Mouse (Mus musculus): Measurements from ENCODE around the gene Alkbh6.

The Alkbh6 gene

DNA sequence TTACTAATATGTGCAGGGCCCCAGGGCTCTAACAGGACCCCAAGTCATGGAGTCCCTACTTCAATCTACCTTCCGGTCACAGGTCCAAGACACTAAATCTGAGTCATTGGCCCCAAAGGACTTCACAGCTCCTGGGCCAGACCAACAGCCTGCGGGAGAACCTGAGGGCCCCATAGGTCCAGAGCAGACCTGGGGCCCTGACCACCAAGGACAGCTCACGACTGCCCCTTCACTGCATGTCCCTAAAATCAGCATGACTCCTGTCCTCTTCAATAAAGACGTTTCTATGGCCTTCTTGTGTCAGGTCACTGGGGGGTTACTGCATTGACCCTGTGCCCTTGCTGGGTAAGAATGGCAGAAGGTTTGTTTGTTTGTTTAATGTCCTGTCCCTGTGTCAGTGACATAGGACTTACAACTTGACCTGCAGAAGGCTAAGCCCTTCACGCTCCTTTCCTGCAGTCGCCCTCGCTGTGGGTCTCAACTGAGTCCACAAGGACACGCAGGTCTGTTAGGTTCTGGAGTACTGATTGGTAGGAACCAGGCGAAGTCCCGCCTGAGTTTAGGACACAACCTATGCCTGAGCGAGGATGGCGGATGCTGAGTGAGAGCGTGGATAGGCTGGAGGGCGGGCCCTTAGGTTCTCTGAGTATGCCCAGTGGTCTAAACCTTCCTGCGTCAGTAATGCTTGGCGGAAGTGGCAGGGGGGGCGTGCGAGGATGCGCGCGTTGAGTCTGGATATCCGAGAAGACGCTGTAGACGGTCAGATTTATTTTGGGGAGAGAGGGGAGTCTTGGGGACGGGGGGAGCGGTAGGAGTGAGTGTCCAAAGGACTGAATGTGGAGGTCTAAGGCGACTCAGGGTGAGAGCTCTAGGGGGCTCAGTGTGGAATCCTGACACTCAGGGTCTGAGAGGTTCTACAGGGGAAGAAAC is at the start of gene Alkbh6:
Gene Alkbh6 (plus strand): TSS at position 642 of the 930 bp plus-strand sequence.
- peak; percentile 96 for DNase-seq (ENCODE audit: low spot score)

GRCm38 (mm10) chr7:30265041-30265440 is 43.5 kb upstream of the Alkbh6 start:
- DNase-seq (ENCODE audit: low spot score) = no peak

GRCm38 (mm10) chr7:30265531-30265930 is 43.0 kb upstream of the Alkbh6 start:
- DNase-seq (ENCODE audit: low spot score) = no peak

- DNase-seq (ENCODE audit: low spot score) = no peak
Observed at GRCm38 (mm10) chr7:30265935-30266334, 42.6 kb upstream of the Alkbh6 start.

DNA sequence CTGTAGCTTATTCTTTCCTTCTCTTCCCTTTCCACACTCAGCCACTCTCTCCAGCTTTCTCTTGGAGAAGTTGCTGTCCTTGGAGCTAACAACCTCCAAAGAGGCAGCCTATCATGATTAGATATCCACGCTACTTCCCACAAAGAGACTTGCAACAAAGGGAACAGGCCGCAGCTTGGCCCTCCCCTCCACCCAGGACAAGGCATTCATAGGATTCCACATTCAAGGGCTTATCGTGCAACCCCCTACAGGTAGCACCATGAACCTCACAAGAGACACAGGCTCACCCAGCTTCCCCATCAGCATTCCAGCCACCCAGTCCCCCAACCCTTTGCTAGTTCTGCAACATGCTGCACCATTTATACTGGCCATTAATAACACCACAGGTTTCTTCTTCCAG is 41.7 kb upstream of the Alkbh6 start:
- no peak for DNase-seq (ENCODE audit: low spot score)

GRCm38 (mm10) chr7:30269641-30270040 is 38.9 kb upstream of the Alkbh6 start:
- no peak for DNase-seq (ENCODE audit: low spot score)

DNA sequence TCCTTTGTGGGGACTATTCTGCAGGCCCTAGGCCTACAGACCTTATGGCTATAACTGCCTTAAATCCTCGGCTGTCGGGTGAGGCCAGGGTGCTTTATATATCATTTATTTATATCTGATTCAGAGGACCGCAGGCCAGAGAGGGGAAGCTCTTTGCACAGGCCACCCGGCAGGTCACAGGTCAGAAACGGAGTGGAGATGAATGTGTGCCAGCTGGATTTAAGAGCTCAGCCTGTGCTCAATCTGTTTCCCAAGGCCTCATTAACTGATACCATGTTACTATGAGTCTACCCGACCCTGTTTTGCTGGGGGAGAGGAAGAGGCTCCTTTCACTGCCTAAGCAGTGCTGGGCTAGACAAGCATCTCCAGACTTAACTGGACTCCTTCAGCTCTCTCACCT is 34.1 kb upstream of the Alkbh6 start:
- DNase-seq (ENCODE audit: low spot score) = no peak

- no peak for DNase-seq (ENCODE audit: low spot score)
Observed at GRCm38 (mm10) chr7:30278911-30279310, 29.6 kb upstream of the Alkbh6 start.

DNA sequence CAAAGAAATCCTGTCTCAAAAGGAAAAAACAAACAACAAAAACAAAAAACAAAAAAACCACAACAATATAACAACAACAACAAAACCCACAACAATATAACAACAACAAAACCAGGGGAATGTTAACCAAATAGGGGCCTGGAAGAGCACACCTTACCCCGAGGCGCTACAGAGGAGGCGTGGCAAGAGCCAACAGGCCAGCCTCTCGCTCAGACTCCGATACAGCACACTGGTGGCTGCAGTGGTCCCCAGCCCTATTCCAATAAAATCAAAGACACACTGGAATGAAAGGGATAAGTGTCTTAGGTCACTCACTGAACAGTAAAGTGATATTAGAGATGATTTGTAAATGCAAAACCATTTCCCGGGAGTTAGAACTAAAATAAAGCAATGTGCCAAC is 29.0 kb upstream of the Alkbh6 start:
- no peak for DNase-seq (ENCODE audit: low spot score)

DNA sequence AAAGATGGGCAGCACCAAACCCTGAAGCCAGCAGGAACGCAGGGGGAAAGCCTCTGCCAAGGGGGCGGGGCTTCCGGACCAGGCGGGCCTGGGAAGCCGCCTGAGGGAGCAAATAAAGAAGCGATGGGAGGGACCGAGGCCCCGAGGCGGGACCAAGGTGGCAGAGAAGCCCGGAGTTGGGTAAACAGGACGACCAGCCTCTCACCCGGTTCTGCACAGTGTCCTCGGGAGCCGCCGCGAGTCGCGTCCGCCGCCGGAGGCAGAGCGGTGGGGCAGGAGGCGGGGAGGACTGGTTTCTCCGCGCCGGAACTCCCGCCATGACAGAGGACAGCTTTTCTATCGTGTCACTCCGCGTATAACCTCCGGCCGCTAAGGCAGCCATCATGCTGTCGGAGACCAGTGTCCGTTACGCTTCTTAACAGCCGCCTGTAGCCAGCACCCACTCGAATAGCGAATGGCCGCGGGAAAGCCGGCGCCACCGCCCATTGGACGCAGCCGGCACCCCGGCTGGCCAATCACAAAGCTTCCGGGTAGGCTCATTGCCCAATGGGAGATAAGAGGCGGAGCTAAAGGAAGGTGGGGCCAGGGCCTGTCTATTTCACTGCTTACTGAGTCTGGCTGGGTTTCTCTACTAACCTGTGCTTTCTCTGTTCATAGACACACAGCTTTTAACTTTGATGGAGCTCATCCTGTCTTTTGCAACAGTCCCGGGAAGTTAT is 28.4 kb upstream of the Alkbh6 start, which contains the start of the genes Thap8 and Wdr62:
Gene Thap8 (plus strand): TSS at position 144 of the 719 bp plus-strand sequence.
Gene Wdr62 (minus strand): TSS at position 469 of the 719 bp plus-strand sequence.
- peak; percentile 91 for DNase-seq (ENCODE audit: low spot score)

DNA sequence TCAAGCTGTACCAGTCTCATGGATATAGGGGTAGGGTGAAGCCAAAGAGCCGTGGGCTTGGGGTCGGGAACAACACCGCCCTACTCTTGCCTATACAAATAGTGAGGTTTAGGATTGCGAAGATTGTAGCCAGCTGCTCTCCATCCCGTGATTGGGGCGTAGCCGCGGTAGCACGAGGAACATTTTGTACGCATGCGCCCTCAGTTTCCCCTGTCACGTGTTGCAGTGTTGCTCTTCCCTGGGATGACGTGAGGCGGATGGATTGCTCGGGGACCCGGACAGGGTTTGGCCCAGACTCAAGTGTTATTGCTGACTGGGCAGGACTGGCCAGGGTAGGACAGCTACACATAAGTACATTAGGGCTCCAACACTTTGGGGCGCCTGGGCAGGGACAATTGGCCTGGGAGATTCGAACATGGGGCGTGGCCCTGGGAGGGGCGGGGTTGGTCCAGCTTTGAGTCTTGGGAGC is 27.8 kb upstream of the Alkbh6 start:
- DNase-seq (ENCODE audit: low spot score) = peak; percentile 84

DNA sequence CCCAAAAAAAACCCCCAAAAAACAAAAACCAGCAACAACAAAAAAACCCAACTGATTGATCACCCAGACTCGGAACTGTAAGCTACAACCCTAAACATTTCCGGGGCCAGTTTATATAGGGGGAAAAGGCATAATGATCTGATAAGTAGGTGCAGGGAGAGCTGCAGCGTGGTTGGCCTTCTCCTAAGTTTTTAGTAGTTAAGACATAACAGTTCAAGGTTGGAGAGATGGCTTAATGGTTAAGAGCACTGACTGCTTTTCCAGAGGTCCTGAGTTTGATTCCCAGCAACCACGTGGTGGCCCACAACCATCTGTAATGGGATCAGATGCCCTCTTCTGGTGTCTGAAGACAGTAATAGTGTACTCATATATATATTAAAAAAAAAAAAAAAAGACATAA is 27.0 kb upstream of the Alkbh6 start:
- DNase-seq (ENCODE audit: low spot score) = no peak

- no peak for DNase-seq (ENCODE audit: low spot score)
Observed at GRCm38 (mm10) chr7:30282740-30283139, 25.8 kb upstream of the Alkbh6 start.

GRCm38 (mm10) chr7:30286701-30287410 is 21.7 kb upstream of the Alkbh6 start:
- no peak for DNase-seq (ENCODE audit: low spot score)

- no peak for DNase-seq (ENCODE audit: low spot score)
Observed at GRCm38 (mm10) chr7:30288046-30288445, 20.5 kb upstream of the Alkbh6 start.

GRCm38 (mm10) chr7:30289071-30289713 is 19.3 kb upstream of the Alkbh6 start:
- DNase-seq (ENCODE audit: low spot score) = no peak

DNA sequence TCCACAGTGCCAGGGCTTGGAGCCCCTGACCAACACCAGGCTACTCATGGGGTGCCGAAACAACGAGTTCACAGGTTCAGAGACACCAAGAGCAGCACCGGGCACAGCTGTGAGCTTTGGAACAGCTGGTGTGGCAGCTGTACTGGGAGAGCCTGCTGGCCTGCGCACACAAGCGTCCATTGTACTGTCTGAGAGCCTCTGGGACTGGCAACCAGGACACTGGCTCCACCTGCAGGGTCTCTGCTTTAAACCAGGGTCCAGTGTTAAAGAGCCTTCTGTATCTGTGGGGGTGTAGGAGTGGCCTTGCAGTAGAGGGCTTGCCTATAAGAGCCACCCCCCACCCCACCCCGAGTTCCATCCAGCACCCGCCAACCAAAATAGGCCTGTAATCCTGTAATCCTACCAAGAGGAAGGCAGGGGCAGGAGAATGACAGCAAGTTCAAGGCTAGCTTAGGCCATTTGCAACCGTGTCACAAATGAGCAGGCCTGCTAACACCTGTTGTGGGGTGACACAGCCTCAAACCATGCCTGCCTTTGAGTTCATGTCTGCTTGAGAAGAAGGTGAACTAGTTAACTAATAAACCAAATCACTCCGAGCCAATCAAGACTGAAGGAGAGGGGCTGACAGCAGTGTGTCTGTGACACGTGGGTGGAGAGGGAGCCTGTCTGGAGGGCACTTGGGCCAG is 18.7 kb upstream of the Alkbh6 start:
- DNase-seq (ENCODE audit: low spot score) = no peak

GRCm38 (mm10) chr7:30291215-30292131 is 17.0 kb upstream of the Alkbh6 start, which contains the start of gene Clip3:
Gene Clip3 (plus strand): TSS chr7:30291728.
- DNase-seq (ENCODE audit: low spot score) = peak; percentile 16

- DNase-seq (ENCODE audit: low spot score) = no peak
Observed at GRCm38 (mm10) chr7:30293795-30294194, 14.7 kb upstream of the Alkbh6 start.

DNA sequence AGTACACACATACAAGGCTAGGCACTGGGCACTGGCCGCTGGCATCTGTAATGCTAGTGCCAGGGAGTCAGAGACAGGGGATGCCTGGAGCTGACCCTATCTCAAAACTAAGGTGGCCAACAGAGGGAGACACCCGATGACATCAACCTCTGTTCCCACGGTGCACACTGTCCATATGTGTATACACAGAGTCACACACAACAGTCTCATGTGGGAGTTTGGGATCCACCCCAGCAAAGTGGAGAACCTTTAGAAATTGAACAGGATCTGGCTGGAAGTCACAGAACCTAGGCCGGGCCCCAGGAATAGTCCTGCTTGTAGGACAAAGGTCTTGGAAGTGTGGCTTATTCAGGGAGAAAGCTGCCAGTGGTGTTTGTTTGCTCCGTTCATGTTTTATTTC is 14.2 kb upstream of the Alkbh6 start:
- DNase-seq (ENCODE audit: low spot score) = no peak

Data from T-cell, adult 2 months (primary cell).